Mouse (Mus musculus) kidney, postnatal 25 days (tissue): ENCODE data around the gene Zfp786.

Source experiments
- DNase-seq, 2 experiments: peaks; one replicate each; pipeline ENCODE4 v3.0.0; 2021; ENCODE audit warnings: mixed read lengths in 2 of 2

The Zfp786 gene

GRCm38 (mm10) chr6:47819626-47820325, 10.9 kb downstream of the Zfp786 start:
- no peak for DNase-seq

- no peak for DNase-seq
These were observed 11.9 kb downstream of the Zfp786 start for GRCm38 (mm10) chr6:47818721-47819120.

- DNase-seq: no peak
These were observed 14.5 kb downstream of the Zfp786 start for GRCm38 (mm10) chr6:47816151-47816550.

- DNase-seq: peak; percentile 97 to 100
These were observed 17.3 kb downstream of the Zfp786 start, which contains the start of gene Pdia4 for GRCm38 (mm10) chr6:47813257-47813878. Gene Pdia4 (minus strand): TSS chr6:47813430.

GRCm38 (mm10) chr6:47812271-47812915, 18.3 kb downstream of the Zfp786 start:
- no peak for DNase-seq

- DNase-seq: no peak
These were observed 19.3 kb downstream of the Zfp786 start for GRCm38 (mm10) chr6:47811324-47811723.

GRCm38 (mm10) chr6:47810181-47810580, 20.5 kb downstream of the Zfp786 start:
- DNase-seq: no peak

- no peak for DNase-seq
These were observed 21.6 kb downstream of the Zfp786 start for GRCm38 (mm10) chr6:47809053-47809452.

GRCm38 (mm10) chr6:47808545-47808944, 22.1 kb downstream of the Zfp786 start:
- DNase-seq: no peak

GRCm38 (mm10) chr6:47807419-47807818, 23.2 kb downstream of the Zfp786 start:
- no peak for DNase-seq

- no peak for DNase-seq
These were observed 25.1 kb downstream of the Zfp786 start for GRCm38 (mm10) chr6:47805520-47805919.

GRCm38 (mm10) chr6:47799079-47799478, 31.6 kb downstream of the Zfp786 start:
- DNase-seq: peak; percentile 59 to 84

- peak; percentile 66 to 75 for DNase-seq
These were observed 36.4 kb downstream of the Zfp786 start for GRCm38 (mm10) chr6:47794106-47794830.

- DNase-seq: no peak
These were observed 37.4 kb downstream of the Zfp786 start for GRCm38 (mm10) chr6:47793284-47793683.

GRCm38 (mm10) chr6:47792533-47792932, 38.1 kb downstream of the Zfp786 start:
- DNase-seq: no peak

GRCm38 (mm10) chr6:47790745-47791144, 39.9 kb downstream of the Zfp786 start:
- peak; percentile 65 to 70 for DNase-seq

GRCm38 (mm10) chr6:47788821-47789220, 41.8 kb downstream of the Zfp786 start:
- no peak for DNase-seq

GRCm38 (mm10) chr6:47787941-47788736, 42.5 kb downstream of the Zfp786 start:
- DNase-seq: peak; percentile 83 to 92

GRCm38 (mm10) chr6:47784707-47785412, 45.8 kb downstream of the Zfp786 start:
- DNase-seq: no peak

GRCm38 (mm10) chr6:47781091-47781968, 49.3 kb downstream of the Zfp786 start:
- DNase-seq: peak in 1 of 2 experiments; percentile 40
